Comparison of ENCODE assay signal across 14 mouse cellular contexts in genomic region chr9:101340796-101341465, GRCm38 (mm10).
DNase-seq lines count a peak whose midpoint lies in the region.
"Had no signal": no experiment of that assay in that cellular context is flagged by ENCODE, and none has a peak within 500 bp of the region (broad histone marks: within the 10 kb centered on the region; RNA-seq: fewer than 3 reads in every experiment).

No protein-coding gene starts in this region.

- intact Hi-C loops in heart, postnatal 14 days (cut with DNase I): no loop called here

- DNase-seq in embryo, embryonic 10 days (ENCODE audit: low spot score): peak; percentile 16
- DNase-seq in embryo, embryonic 9.5 days (ENCODE audit: extremely low spot score): no peak
- peak; percentile 86 for DNase-seq in heart, adult 11 months
- DNase-seq in heart, postnatal 14 days: no peak
- peak; percentile 10 for DNase-seq in brain, embryonic 18.5 days (ENCODE audit: low read depth, low spot score)
- DNase-seq in mesoderm, embryonic 11.5 days (ENCODE audit: low read depth, low spot score): peak; percentile 34
- no peak for DNase-seq in retina, postnatal 1 day
- DNase-seq: adrenal gland, postnatal 14 days; cerebellum, adult 11 months; cerebellum, postnatal 36 days; heart, adult 2 months; kidney, postnatal 25 days; right cerebral cortex, adult 18-20 months; spleen, adult 18-20 months had no signal

Comparison
In these comparisons a context has a peak if more than half of its experiments do, and no peak if none do; other contexts are left out.
1. DNase-seq: peak in embryo, embryonic 10 days (single experiment), heart, adult 11 months (single experiment), brain, embryonic 18.5 days (single experiment) and mesoderm, embryonic 11.5 days (single experiment); none in embryo, embryonic 9.5 days (single experiment), heart, postnatal 14 days (0 of 2) and retina, postnatal 1 day (single experiment).